Mouse (Mus musculus) urinary bladder, postnatal 14 days (tissue): Measurements from ENCODE around the gene Wdfy1.

Experiments
- DNase-seq: peaks from one replicate; pipeline ENCODE4 v3.0.0; 2021; ENCODE audit warnings: low spot score

Wdfy1 gene

GRCm38 (mm10) chr1:79655819-79656555 is 120.0 kb downstream of the Wdfy1 start:
- no peak for DNase-seq

GRCm38 (mm10) chr1:79654948-79655347 is 121.0 kb downstream of the Wdfy1 start:
- no peak for DNase-seq
